Mouse (Mus musculus) layer of hippocampus, adult 9-10 months (tissue): Measurements from ENCODE around the gene Gm1140.
"Not testable (repeated sequence)": the region's sequence is repeated elsewhere in the genome, so short reads cannot be mapped to it uniquely, and the experiment has no call there.

Experiments used
- DNase-seq: peaks from one replicate; pipeline ENCODE4 v3.0.0; 2022; ENCODE audit warnings: low spot score

The Gm1140 gene

GRCm38 (mm10) chrX:67693462-67693861 is at the start of gene Gm1140:
Gene Gm1140, minus strand, starts transcription at chrX:67693562.
- DNase-seq: not testable (repeated sequence)

- not testable (repeated sequence) for DNase-seq
Measured at GRCm38 (mm10) chrX:67695398-67695797, 2.0 kb upstream of the Gm1140 start, which contains the start of gene Gm14692. Gene Gm14692, plus strand, starts transcription at chrX:67695698.
